Mouse (Mus musculus) CD4-positive naive resting alpha-beta T cell, adult 76 days (primary cell): Measurements from ENCODE around the gene Rhbdd3. TPM values are rescaled to one million over a fixed set of nuclear protein-coding genes. Genes with fewer than 3 reads are reported as not detected.

ENCODE experiments used
- total RNA-seq: library from RNA; stranded (reverse); gene quantifications from one replicate; pipeline ENCODE4 v1.2.4, GENCODE M21; 2023

The Rhbdd3 gene
- total RNA-seq, result 5.1 TPM

DNA sequence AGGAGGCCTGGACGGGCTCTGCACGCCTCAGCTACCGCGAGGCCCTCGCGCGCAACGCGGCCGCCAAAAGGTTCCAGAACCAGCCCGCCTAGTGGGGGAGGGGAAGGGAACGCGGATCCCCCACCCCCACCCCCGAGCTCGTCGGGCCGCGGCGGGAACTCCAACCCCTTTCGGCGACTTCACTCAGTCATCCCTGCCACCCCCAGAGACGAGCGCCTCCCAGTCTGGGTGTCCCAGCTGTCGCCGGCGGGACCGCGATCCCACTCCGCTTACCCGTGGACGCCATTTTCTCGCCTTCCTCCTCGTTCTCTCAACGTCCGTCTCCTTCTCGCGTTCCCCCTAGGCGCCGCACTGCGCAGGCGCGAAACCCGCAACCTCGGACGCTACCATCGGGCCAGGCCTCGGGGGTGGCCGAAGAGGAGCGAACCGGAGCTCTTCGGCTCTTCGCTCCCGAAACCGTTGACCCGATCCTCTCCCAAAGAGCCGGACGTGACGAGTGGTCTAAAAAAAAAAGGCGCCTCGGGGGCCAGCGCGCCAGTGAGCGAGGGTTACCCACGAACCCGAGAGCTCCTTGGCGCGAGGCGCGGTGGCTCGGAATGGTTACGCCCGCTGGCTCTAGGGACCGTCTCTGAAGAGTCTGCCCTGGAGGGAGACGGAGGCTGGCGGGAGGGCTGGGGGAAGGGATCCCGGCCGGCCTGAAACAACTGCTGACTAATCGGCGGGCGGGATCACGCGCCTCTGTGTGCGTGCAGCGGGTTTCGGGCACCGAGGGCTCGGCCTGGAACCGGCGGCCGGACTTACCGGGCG, at the start of gene Rhbdd3, which contains the start of gene Ewsr1:
TSS of gene Rhbdd3 (plus strand) at position 191 of the 807 bp plus-strand sequence.
TSS of gene Ewsr1 (minus strand) at position 531 of the 807 bp plus-strand sequence.

DNA sequence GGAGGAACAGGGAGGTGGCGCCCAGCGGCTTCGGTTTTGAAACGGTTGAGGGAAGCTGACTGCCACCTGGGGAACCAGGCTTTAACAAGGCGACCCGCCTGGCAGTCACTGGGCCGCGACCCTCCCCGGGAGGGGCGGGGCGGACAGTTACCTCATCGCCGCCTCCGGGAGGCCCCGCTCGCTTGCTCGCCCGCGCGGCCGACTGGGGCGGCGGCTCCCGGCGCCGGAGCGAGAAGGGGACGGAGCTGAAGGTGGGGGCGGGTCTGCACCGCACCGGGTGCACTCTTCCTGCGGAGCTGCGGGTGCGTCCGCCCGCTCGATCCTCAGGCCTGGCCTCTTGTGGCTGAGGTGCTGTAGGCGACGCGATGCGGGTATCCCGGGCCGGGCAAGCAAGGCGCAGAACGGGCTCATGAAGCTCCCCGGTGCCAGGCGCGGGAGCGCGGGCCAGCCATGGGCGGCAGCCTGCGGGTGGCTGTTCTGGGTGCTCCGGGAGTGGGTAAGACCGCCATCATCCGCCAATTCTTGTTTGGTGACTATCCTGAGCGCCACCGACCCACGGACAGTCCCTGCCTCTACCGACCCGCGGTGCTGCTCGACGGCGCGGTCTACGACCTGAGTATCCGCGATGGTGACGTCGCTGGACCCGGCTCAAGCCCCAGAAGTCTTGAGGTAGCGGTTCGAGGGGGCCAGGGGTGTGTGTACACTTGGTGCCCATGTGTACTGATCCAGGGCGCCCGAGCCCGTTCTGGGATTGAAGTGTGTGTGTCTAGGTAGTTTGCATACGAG, 40.7 kb upstream of the Rhbdd3 start, which contains the start of gene Rasl10a:
TSS of gene Rasl10a (plus strand) at position 273 of the 786 bp plus-strand sequence.

DNA sequence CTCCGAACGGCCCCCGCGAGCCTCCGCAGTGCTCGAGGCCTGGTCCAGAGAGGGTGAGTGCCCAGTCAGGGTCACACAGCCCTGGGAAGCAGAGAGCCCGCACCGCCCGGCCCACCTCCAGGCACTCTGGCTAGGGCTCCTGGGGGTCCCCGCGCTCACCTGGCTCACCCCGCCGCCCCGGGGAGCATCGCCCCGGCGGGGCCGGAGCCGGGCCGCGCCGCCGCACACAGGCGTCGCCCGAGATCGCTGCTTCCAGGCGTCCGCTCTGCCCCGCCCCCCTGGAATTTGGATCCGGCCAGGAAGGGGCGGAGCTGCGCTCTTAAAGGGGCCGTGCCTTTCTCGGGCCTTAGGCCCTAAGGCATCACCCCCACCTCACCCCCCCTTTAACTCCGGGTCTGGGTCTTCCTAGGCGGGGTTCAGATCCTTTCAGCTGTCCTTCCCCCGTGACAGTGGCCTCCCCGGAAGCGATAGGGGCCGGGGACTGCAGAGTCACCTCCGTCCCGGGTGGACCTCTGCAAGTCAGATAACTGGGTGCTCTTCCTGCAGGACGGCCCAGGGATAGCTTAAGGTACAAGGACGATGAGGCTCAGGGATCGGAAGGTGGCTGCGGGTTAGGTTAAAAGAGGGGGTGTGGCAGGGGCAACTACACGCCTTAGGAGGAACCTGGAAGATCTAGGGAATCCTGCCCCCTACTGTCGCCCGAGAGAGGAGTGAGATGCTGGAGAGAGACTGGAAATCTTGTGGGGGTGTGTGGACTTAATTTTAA, 33.5 kb upstream of the Rhbdd3 start, which contains the start of gene Gas2l1:
TSS of gene Gas2l1 (minus strand) at position 272 of the 766 bp plus-strand sequence.

DNA sequence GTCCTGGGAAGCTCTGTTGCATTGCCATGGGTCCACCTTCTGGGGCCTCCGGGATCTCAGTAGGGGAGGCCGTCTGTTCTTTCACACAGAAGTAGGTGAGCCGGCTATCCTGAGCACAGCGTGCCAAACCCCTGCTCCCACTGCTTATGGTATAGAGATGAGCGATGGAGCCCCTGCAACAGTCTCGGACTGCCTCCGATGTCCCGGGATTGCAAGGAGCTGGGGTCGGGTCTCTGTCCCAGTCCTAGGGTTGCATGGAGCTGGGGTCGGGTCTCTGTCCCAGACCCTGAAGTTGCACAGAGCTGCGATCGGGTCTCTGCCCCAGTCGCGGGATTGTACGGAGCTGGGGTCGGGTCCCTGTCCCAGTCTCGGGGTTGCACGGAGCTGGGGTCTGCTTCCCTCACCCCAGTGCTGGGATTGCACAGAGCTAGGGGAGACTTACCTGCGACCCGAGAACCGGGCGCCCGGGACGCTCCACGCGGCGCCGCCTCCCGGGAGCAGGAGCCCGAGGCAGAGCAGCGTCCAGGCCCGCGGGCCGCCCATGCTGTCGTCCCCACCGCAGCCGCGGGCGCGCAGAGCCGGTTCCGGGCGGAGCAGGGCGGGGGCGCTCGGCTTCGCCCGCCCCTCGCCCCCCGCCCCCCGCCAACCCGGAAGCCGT, 53.1 kb downstream of the Rhbdd3 start, which contains the start of gene Emid1:
TSS of gene Emid1 (minus strand) at position 578 of the 658 bp plus-strand sequence.

Other genes with a start within 250 kb of the Rhbdd3 start
- gene Nf2, start 249.4 kb upstream of the Rhbdd3 start, total RNA-seq, result 46.9 TPM
- gene Nipsnap1, start 225.0 kb upstream of the Rhbdd3 start, total RNA-seq, result 22.2 TPM
- 39.6 TPM for gene Thoc5, start 203.6 kb upstream of the Rhbdd3 start, total RNA-seq
- 2.7 TPM for gene Nefh, start 150.9 kb upstream of the Rhbdd3 start, total RNA-seq
- 89.1 TPM for gene Ap1b1, start 112.1 kb upstream of the Rhbdd3 start, total RNA-seq
- not detected for gene Rasl10a, start 40.8 kb upstream of the Rhbdd3 start, total RNA-seq
- 0.97 TPM for gene Gas2l1, start 33.6 kb upstream of the Rhbdd3 start, total RNA-seq
- gene Ewsr1, start 340 bp downstream of the Rhbdd3 start, total RNA-seq, result 700 TPM
- 4.6 TPM for gene Emid1, start 53.3 kb downstream of the Rhbdd3 start, total RNA-seq
- 51.6 TPM for gene Kremen1, start 162.6 kb downstream of the Rhbdd3 start, total RNA-seq